Mouse (Mus musculus): ENCODE results near the gene Ybey.

Ybey gene

DNA sequence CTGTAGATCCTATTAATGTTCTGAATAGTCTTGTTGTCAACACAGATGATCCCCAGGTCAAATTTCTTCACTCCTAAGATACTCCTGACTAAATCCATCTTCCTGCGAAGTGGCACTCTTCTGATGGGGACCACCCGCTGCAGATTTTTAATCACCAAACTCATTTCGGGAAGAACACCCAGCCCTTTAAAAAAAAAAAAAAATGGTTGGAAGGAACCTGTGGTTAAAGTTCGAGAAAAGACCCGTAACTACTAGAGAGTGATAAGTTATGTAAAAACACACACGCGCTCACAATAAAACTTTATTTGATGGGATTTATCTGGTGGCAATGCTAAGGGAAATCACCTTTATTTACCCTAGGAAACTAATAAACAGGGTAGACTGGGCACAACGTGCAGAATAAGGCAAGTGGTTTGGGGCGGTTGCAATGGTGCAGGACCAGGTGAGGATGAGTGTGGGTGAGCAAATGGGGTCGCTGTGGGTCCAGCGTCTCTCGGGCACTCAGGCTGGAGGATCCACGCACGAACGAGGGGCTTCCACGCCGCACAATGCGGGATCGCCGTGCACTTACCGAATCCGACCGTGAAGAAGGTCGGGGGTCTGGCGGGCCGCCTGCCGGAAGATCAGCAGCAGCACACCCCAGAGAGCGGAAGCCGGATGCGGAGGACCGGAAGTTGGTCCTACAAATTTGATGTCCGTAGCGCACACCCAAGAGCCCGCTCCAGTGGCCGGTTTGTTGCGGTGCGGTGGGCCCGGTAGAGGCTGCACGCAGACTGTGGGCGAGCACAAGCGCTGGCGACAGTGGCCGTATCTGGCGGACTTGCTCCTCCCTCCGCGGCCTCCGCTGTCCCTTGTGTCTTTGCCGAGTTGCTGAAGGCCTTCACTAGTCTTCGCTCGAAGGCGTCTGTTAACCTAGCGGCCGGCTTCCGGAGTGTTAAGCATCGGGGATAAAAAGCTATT, at the start of gene Ybey, which contains the start of gene Mcm3ap:
Gene Ybey, minus strand, starts transcription at position 912 of the 960 bp plus-strand sequence.
Gene Mcm3ap, plus strand, starts transcription at position 725 of the 960 bp plus-strand sequence.
- in situ Hi-C loops (cut with MboI; ENCODE audit: low pct_unique_long_range_greater_than_20kb in 1 of 2, low sequenced_read_pairs in 2 of 2, unreplicated experiment in 1 of 2) = no loop called here

DNA sequence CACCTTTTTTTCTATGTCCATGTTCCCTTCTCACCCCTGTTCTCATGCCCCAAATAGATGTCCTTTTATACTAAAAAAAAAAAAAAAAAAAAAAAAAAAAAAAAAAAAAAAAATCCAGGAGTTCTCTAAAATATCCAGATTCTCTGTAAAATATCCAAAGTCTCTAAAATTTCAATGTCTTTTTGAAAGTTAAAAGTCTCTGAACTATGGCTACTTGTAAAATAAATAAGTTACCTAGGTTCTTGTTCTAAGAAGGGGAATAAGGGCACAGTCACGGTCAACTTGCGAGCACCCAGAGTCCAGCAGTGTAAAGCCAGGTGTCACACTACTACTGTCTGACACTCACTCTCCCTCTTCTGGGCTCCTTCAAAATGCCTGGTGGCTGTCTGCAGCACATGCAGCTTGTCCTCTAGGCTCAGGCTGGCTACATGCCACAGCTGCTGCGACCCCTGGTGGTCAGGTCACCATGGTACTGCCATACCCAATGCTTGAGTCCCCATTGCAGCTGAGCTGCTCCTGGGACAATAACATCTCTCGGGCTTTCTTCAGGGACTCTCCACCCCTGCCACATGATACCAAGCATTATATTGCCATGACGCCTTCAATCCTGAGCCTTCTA, 44.2 kb upstream of the Ybey start:
- in situ Hi-C loops (cut with MboI; ENCODE audit: low pct_unique_long_range_greater_than_20kb in 1 of 2, low sequenced_read_pairs in 2 of 2, unreplicated experiment in 1 of 2) = no loop called here

DNA sequence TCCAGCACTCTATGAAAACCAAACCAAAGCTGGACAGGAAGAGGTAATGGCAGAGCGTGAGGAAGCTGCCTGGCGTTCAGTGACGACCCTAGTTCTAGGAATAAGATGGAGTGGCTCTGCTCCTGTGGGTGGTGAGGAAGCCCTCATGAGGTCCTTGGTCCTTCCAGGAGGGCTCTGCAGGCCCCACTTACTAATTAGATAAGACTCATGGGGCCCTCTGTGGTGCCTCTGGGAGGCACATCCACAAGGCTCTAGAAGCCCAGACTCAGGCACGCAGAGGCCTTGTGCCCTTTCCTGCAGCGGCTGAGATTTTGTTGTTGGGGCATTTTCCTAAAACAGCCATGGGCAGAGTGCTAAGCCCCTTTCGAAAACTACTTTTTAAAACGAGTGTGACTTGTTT, 37.0 kb upstream of the Ybey start:
- in situ Hi-C loops (cut with MboI; ENCODE audit: low pct_unique_long_range_greater_than_20kb in 1 of 2, low sequenced_read_pairs in 2 of 2, unreplicated experiment in 1 of 2) = no loop called here

DNA sequence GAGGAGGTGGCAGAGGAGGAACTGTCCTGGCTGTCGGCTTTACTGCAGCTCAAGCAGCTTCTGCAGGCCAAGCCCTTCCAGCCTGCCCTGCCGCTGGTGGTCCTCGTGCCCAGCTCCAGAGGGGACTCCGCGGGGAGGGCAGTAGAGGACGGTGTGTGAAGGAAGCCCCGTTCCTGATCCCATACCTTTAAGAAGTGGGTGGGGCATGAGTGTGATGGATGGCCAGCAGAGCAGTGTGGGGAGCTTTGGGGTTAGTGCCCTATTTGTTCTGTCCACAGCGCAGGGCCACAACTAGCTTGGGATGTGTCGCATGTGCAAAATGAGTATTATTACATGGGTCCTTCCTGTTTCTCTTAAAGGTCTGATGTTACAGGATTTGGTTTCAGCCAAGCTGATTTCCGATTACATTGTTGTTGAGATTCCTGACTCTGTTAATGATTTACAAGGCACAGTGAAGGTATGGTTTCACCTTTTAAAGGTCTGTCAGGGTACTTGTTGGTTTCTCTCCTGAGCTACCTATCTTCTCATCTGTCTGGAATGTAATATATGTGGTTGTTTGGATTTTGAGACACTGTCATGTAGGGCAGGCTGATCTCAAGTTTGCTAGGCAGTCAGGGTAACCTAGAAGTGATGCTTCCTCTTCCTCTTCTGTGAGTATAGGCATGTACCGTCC, 35.5 kb upstream of the Ybey start:
- in situ Hi-C loops (cut with MboI; ENCODE audit: low pct_unique_long_range_greater_than_20kb in 1 of 2, low sequenced_read_pairs in 2 of 2, unreplicated experiment in 1 of 2) = loop anchor here in 1 of 2 experiments (5.0 kb wide), 1 partner anchor 38 kb away; no protein-coding TSS in a partner anchor

DNA sequence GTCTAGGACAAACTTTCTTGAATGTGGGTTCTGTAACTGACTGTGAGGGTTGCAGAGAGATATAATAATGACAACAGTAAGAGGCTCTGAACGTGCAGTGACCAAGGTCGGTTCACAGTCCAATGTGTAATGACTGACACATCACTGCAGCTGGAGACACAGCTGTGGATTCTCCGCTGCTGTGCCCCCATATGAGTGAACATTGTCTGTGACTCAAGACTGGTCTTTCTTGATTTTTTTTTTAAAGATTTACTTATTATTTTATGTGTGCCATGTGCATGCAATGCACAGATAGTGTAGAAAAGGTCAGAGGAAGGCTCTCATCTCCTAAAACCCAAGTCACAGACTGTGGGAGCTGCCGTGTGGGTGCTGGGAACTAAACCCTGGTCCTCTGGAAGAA, 28.6 kb upstream of the Ybey start:
- in situ Hi-C loops (cut with MboI; ENCODE audit: low pct_unique_long_range_greater_than_20kb in 1 of 2, low sequenced_read_pairs in 2 of 2, unreplicated experiment in 1 of 2) = no loop called here

DNA sequence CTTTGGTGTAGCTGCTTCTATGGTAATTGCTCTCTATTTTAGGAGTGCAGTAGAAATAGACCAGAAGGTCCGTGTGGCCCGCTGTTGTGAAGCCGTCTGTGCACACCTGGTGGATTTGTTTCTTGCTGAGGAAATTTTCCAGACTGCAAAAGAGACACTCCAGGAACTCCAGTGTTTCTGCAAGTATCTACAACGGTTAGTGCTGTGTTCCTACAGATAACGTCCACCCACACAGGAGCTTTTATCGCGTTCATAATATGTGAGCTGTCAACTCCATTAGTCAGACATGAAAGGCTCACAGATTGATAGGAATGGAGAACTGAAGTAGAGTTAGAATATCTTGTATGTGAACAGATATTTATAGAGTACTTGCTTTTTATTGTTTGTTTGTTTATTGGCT, 27.5 kb upstream of the Ybey start:
- in situ Hi-C loops (cut with MboI; ENCODE audit: low pct_unique_long_range_greater_than_20kb in 1 of 2, low sequenced_read_pairs in 2 of 2, unreplicated experiment in 1 of 2) = no loop called here

DNA sequence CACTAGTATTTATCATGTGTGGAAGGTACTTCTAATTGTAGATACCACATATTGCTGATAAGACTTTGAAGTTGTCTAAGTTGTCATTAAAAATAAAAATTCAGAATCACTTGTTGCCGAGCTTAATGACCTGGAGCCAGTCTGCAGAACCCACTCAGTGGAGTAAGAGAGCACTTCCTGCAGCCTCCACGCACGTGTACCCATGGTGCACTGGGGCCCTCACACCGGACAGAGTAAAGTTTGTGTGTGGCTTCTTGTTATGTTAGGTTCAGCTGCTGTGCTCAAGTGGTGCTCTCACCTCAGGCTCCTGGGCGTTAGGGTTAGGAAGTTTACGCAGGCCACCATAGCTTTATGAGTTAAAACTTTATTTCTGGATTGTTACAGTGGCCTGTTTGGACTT, 26.6 kb upstream of the Ybey start:
- in situ Hi-C loops (cut with MboI; ENCODE audit: low pct_unique_long_range_greater_than_20kb in 1 of 2, low sequenced_read_pairs in 2 of 2, unreplicated experiment in 1 of 2) = no loop called here

DNA sequence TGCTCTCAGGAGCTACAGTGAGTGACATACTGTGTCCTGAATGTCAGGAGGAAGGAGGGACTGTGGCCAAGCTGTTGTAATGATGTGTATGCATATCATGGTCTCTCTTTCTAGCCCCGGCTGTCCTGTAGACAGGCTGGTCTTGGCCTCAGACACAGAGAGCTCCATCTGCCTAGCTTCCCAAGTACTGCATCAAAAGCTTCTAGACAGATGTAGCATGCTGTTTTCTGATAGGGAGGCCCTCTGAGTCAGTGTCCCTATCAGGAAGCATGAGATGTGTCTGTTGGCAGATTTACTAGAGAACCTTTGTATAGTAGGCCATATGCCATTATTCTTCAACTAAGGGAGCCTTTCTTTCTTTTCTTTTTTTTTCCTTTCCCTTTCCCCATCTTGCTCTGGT, 24.6 kb upstream of the Ybey start:
- in situ Hi-C loops (cut with MboI; ENCODE audit: low pct_unique_long_range_greater_than_20kb in 1 of 2, low sequenced_read_pairs in 2 of 2, unreplicated experiment in 1 of 2) = no loop called here

DNA sequence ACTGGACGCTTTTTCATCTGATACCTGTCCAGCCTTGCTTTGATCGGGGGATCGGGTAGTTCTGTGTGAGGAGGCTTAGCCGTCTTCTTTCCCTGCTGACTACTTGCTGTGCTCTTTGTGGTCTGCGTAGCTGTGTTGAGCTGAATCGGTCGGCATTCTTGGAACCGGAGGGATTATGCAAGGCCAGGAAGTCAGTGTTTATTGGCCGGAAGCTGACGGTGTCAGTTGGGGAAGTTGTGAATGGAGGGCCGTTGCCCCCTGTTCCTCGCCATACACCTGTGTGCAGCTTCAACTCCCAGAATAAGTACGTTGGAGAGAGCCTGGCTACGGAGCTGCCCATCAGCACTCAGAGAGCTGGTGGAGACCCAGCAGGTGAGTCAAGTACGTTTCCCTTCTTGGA, 20.3 kb upstream of the Ybey start:
- in situ Hi-C loops (cut with MboI; ENCODE audit: low pct_unique_long_range_greater_than_20kb in 1 of 2, low sequenced_read_pairs in 2 of 2, unreplicated experiment in 1 of 2) = no loop called here

DNA sequence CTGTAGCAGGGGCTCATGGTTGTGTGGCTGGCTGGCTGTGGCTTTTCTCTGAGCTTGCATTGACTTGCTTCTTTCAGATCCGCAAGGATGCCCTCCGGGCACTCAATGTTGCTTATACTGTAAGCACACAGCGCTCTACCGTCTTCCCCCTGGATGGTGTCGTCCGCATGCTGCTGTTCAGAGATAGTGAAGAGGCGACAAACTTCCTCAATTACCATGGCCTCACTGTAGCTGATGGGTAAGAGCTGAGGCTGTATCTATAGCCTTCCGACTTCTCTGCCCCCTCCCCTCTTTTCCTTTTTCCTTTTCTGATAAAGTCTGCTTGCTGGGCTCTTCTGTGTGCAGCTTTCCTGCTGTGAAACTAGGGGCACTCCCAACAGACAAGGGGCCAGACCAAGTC, 19.4 kb upstream of the Ybey start:
- in situ Hi-C loops (cut with MboI; ENCODE audit: low pct_unique_long_range_greater_than_20kb in 1 of 2, low sequenced_read_pairs in 2 of 2, unreplicated experiment in 1 of 2) = no loop called here

DNA sequence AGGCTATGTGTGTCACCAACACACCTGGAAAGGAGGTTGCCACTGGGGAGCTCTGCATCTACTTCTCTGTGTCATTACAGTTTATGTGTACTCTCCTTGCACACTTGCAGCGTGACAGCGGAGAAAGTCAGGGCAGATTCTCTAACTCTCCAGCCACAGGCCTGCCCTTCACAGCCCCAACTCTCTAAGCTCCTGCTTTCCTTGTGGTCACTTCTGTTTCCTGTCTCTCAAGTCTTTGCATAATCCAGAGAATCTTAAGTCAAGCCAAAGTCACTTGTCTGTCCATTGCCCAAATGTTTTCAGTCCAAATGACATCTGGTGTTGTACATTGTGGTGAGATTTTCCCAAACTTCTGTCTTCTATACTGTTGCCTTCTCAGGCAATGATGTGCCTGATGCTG, 17.4 kb upstream of the Ybey start:
- in situ Hi-C loops (cut with MboI; ENCODE audit: low pct_unique_long_range_greater_than_20kb in 1 of 2, low sequenced_read_pairs in 2 of 2, unreplicated experiment in 1 of 2) = no loop called here

DNA sequence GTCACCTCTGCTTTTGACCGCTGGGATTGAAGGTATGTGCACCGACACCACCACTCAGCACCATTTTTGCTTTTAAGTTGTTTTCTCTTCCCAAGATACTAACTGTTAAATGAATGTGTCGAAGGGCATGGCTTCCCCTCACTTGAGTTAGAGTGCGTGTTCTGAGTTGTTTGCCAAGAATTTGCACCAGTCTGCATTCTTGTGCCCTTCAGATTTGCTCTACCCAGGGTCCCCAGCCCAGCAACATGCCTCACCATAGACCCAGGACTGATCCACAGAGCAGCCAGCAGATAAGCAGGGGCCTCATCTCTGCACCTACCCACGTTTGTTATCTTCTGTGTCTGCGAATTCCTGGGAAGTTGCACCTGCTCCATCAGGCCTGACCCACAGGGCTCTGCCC, 12.6 kb upstream of the Ybey start:
- in situ Hi-C loops (cut with MboI; ENCODE audit: low pct_unique_long_range_greater_than_20kb in 1 of 2, low sequenced_read_pairs in 2 of 2, unreplicated experiment in 1 of 2) = no loop called here

DNA sequence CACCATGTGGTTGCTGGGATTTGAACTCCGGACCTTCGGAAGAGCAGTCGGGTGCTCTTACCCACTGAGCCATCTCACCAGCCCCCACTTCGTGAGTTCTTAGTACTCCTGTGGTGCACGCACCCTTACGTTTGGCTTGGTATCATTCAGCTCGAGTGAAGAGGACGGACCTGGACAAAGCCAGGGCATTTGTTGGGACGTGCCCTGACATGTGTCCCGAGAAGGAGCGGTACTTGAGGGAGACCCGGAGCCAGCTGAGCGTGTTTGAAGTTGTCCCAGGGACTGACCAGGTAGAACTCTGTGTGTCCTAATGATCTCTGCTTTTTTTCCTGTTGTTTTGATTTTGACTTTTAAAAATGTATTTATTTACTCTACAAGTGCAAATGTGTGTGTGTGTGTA, 11.9 kb upstream of the Ybey start:
- in situ Hi-C loops (cut with MboI; ENCODE audit: low pct_unique_long_range_greater_than_20kb in 1 of 2, low sequenced_read_pairs in 2 of 2, unreplicated experiment in 1 of 2) = no loop called here

DNA sequence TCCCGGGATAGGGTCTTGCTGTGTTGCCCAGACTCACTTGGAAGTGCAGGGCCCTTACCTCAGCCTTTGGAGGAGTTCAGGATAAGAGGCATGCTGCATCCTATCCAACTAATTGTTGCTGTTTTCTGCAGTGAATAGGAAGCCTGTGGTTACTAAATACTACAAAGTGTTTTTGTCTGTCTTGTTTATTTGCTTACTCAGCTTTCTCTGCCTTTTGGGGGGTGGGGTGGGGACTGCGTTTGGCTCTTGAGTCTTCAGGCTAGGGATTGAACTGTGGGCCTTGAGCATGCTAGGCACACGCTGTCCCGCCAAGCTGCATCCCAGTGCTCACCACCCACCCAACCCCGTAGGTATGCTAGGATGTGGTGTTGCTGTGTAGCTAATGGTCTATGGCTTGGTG, 4.8 kb upstream of the Ybey start:
- in situ Hi-C loops (cut with MboI; ENCODE audit: low pct_unique_long_range_greater_than_20kb in 1 of 2, low sequenced_read_pairs in 2 of 2, unreplicated experiment in 1 of 2) = no loop called here

DNA sequence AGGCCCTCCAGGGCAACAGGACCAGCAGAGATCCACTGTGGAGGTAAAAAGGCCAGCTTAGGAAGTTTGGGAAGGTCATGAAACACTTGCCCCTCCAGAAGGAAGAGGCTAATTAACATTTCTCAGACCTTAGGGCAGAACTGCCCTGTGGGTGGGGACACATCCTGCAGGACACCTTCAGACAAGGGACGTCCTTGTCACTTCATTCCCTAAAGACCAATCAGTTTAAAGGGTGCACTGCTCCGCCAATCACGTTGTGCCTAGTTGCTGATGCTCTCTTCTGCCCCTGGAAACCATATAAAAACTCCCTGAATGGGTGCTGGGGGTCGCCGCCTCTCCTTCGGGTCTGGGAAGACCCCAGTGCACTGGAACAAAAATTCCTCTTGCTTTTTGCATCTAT, 6.2 kb downstream of the Ybey start:
- in situ Hi-C loops (cut with MboI; ENCODE audit: low pct_unique_long_range_greater_than_20kb in 1 of 2, low sequenced_read_pairs in 2 of 2, unreplicated experiment in 1 of 2) = no loop called here

DNA sequence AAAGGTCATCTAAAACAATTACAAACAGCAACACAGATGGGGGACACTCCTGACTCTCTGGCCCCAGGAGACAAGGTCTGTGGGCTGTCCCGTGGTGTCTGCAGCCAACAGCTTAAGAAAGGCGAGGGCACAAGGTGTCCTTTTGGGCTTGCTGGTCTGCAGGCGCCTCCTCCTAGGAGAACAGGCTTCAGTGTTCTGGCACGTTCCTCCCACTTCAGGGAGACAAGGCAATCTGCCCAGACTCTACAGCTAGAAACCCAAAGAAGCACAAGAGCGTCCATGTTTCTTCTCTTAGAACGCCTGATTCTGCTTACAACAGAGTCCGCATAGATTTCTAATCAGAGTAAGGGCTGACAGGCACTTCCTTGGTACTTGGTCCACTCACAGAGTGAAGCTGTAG, 6.6 kb downstream of the Ybey start:
- in situ Hi-C loops (cut with MboI; ENCODE audit: low pct_unique_long_range_greater_than_20kb in 1 of 2, low sequenced_read_pairs in 2 of 2, unreplicated experiment in 1 of 2) = no loop called here

DNA sequence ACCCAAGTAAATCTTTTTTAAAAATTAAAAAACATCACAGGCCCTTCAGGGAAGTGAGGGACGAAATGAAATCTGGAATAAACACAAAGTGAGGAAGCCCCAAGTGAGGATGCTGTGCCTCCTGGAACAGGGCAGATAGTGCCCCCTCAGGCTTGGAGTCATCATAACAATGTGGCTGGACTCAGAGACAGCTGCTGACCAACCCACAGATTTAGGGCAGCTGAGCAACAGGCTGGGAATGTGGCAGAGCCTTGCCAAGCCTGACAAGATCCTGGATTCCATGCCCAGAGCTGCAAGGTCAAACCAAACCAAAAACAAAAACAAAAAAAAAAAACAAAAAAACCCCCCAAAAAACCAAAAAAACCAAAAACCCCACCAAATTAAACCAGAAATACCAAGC, 7.7 kb downstream of the Ybey start:
- in situ Hi-C loops (cut with MboI; ENCODE audit: low pct_unique_long_range_greater_than_20kb in 1 of 2, low sequenced_read_pairs in 2 of 2, unreplicated experiment in 1 of 2) = no loop called here

DNA sequence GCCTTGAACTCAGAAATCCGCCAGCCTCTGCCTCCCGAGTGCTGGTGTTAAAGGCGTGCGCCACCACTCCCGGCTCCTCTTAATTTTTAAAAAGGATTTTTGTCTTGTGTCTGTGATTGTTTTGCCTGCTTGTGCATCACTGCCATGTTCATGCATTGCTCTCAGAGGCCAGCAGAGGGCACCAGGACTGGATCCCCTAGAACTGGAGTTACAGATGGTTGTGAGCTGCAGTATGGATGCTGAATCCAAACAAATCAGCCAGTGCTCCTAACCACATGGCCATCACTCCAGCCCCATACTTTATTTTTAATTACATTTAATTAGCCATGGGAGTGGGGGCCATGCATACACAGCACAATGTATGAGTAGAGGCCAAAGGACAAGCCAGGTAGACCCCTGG, 13.6 kb downstream of the Ybey start:
- in situ Hi-C loops (cut with MboI; ENCODE audit: low pct_unique_long_range_greater_than_20kb in 1 of 2, low sequenced_read_pairs in 2 of 2, unreplicated experiment in 1 of 2) = no loop called here

DNA sequence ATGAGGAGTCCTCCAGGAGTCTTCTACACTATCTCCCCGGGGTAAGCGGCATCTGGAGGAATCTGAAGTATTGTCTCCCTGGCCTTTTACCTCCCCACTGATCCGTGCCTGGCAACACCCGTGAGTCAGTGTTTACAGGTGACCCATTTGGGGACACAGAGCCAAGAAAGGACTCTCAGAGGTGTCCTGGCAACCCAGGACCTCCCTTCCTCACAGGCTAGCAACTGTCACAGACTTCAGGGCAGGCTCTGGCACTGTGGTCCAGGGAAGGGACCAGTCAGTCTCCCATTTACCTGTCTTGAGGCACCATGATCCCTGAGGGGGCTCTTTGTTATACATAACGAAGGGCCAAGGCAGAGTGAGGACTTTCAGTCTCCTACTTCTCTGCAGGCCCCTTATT, 20.1 kb downstream of the Ybey start, which contains the start of gene 2610028H24Rik:
Gene 2610028H24Rik, plus strand, starts transcription at position 231 of the 400 bp plus-strand sequence.
- in situ Hi-C loops (cut with MboI; ENCODE audit: low pct_unique_long_range_greater_than_20kb in 1 of 2, low sequenced_read_pairs in 2 of 2, unreplicated experiment in 1 of 2) = no loop called here

Data from mouse embryonic stem cell (cell line).